Mouse (Mus musculus) Patski (cell line): Measurements from ENCODE around the gene Dnajb12. TPM values are rescaled to one million over a fixed set of nuclear protein-coding genes. Genes with fewer than 3 reads are reported as not detected.
A peak's percentile ranks its signal among the peaks of the same experiment; 100 is the strongest.

Source experiments
- ATAC-seq: fragments of 100-300 bp; one replicate; pipeline ENCODE4 v1.8.0; 2021
- CTCF ChIA-PET: fragments of 350-600 bp; sonication (Branson Sonifier 250); formaldehyde crosslinking; loops from one replicate; lab custom pipeline; 2022; ENCODE audit warnings: inconsistent platforms; lab: Charles Lee
- POLR2A ChIA-PET: fragments of 350-600 bp; sonication (Branson Sonifier 250); formaldehyde crosslinking; loops from one replicate; lab custom pipeline; 2022; ENCODE audit warnings: antibody characterized with exemption, inconsistent platforms; lab: Charles Lee
- DNase-seq: peaks from one replicate; pipeline ENCODE4 v3.0.0-alpha.2; 2011; ENCODE audit warnings: low read depth, low spot score
- H3K27me3 ChIP-seq: fragments of 371-371 bp; one replicate; pipeline ENCODE4 v1.5.1; 2021
- CTCF ChIP-seq: fragments of 100-300 bp; IDR thresholded peaks from one replicate; pipeline ENCODE4 v1.5.1; 2021
- in situ Hi-C: fragments of 300-500 bp; cut with MboI; formaldehyde crosslinking; loops from 3 replicates; pipeline ENCODE4 v1.11.1; 2018; ENCODE audit warnings: low pct_unique_long_range_greater_than_20kb, mixed read lengths
- polyA plus RNA-seq: library from polyadenylated mRNA; unstranded; gene quantifications from one replicate; pipeline ENCODE4 v1.2.3, GENCODE M21; 2021

The Dnajb12 gene
- polyA plus RNA-seq, result 54.0 TPM

DNA sequence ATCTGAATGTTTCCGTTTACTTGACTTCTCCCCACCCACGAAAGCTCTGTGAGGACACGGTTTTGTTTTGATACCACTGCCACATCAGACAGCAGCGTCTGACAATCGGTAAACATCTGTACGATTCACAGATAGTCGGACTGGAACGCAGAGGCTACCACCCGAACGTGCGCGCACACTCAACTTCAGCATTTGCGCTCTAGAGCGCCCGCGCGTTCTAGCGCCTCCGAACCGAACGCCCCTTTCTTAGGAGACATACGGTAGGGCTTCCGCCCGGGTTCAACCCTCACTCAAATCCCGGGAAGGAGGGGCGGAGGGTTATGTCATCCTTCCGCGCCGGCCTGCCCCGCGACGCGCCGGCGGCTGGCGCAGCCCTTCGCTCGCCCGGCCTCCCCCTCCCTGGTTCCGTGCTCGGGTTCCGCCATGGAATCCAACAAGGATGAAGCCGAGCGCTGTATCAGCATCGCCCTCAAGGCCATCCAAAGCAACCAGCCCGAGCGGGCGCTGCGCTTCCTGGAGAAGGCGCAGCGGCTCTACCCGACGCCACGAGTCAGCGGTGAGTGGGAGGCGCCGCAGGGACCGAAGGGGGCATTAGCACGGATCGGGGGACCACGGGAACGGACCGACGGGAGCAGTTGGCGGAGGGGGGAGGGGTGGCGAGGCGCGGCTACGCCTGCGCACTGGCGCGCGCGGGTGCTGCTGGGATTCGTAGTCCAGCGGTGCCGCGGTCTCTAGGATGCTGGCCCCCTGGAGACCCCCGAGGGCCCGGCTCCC, at the start of gene Dnajb12:
Dnajb12 (plus strand) TSS at position 302 of the 774 bp plus-strand sequence.
- peak; percentile 88 for ATAC-seq
- H3K27me3 ChIP-seq, result no peaks in the 10 kb centered on the region
- in situ Hi-C loops, result no loop called here
- CTCF ChIA-PET, result no interaction called here
- no peak for TF ChIP-seq CTCF
- DNase-seq, result peak; percentile 71
- POLR2A ChIA-PET, result no interaction called here

DNA sequence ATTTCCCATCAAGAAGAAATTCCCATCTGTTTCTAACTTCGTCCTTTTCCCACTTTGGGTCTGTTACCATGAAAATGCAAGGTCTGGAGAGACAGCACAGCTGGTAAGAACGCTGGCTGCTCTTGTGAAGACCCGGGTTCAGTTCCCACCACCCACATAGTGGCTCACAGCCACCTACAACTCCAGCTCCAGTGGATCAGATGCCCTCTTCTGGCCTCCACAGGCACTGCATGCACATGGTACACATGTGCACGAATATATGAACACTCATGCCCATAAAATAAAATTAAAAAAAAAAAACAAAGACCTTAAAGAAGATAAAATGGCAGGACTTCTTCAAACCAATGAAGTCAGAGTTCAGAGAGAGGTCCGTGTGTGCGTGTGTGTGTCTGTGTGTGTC, 49.5 kb upstream of the Dnajb12 start:
- POLR2A ChIA-PET, result interaction anchor here (0.5 kb wide), 1 partner anchor 186 kb away, joined by 4 read pairs; no protein-coding TSS in a partner anchor
- no peak for ATAC-seq
- in situ Hi-C loops, result no loop called here
- H3K27me3 ChIP-seq, result no peaks in the 10 kb centered on the region
- no peak for DNase-seq
- no peak for TF ChIP-seq CTCF
- CTCF ChIA-PET, result no interaction called here

DNA sequence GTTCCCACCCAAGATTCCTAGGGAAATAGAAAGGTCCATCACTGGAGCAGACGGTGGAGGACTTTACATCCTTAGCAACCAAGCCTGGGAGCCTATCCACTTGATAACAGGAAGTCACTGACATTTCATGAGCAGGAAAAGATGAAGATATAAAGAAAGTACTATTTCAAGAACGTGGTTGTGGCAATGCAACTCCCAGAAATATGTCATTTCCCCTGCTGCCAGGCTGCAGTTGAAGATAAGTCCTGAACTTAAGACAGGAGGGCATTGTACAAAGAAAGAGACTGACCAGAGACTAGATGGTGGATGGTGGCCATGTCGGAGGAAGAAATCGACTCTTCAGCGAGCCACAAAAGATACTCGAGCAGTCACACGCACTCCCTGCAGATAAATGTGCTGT, 47.4 kb upstream of the Dnajb12 start:
- no peak for TF ChIP-seq CTCF
- CTCF ChIA-PET, result no interaction called here
- no peak for ATAC-seq
- in situ Hi-C loops, result no loop called here
- no peaks in the 10 kb centered on the region for H3K27me3 ChIP-seq
- no peak for DNase-seq
- POLR2A ChIA-PET, result no interaction called here

DNA sequence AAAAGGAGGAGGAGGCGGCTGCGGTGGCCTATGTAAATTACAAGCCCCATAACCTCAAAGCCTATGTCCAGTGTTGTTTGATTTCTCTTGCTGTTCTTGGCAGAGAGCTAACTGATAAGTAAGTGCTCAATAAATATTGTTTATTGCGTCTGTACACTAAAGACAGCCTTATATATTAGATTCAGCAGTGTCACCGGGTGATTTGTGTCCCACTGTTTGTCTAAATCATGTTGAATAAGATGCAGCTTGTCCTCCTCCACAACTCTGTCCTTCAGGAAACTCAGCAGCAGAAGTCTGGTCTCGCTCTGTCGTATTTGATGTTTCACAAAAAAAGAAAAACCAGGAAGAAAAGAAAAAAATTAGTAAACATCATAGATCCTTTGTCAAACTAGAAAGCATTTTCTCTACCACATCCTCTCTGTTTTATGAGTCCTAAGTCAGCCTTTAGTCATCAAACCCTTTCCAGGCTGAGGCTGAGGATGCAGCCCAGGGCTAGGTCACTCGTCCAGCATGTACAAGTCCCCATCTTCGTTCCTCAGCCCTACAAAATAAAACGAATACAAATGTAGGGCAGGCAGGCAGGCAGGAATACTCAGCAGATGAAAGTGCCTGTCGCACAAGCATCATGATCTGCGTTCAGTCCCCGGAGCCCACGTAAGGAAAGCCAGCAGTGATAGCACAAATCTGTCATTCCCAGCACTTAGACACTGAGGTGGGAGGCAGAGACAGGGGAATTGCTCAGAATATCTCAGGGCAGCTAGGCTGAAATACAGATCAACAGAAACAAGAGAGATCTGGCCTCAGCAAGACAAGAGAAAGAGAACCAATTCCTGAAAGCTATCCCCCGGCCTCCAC, 43.8 kb upstream of the Dnajb12 start:
- CTCF ChIA-PET, result no interaction called here
- ATAC-seq (no peak), DNase-seq (no peak)
- no peaks in the 10 kb centered on the region for H3K27me3 ChIP-seq
- no peak for TF ChIP-seq CTCF
- in situ Hi-C loops, result no loop called here
- POLR2A ChIA-PET, result no interaction called here

DNA sequence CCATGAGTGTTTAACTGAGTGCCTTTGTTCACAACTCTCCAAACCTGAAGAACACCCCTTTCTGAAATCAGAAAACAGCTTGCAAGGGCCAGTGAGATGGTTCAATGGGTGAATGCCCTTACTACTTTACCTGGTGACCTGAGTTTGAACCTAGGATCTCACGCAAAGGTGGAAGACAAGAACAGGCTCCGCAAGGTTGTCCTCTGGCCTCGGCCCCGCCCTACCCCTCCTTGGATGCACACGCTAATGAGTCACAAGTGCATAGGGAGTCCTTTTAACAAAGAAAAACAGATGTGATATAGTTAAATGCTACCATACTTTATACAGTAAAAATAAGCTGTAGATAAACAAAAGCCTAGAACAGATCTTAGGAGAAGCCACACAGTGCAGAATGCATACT, 41.9 kb upstream of the Dnajb12 start:
- in situ Hi-C loops, result no loop called here
- no peak for ATAC-seq

DNA sequence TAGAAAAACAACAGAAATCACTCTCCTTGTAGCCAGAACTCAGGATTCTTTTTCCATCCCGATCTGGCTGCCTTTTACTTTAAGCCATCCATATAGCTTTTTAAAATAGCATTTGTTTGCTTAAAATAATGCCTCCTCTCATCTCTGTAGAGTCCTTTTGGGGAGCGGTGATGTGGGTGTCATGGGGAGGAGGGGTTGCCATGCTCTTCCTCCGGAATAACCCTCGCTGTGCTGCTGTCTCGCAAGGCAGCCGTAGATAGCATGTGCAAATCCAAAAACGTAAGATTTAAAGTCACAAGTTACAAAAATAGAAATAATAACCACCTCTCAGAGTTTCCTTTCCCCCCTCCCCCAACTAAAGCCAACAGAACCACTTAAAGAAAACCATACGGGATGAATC, 37.9 kb upstream of the Dnajb12 start:
- DNase-seq (no peak), ATAC-seq (no peak)
- no peaks in the 10 kb centered on the region for H3K27me3 ChIP-seq
- ChIA-PET CTCF (no interaction called here), POLR2A (interaction anchor here (0.6 kb wide), 1 partner anchor 747 kb away, joined by 3 read pairs; no protein-coding TSS in a partner anchor)
- in situ Hi-C loops, result no loop called here
- no peak for TF ChIP-seq CTCF

More for the DNA sequence above, 41.9 kb upstream of the Dnajb12 start:
- H3K27me3 ChIP-seq, result no peaks in the 10 kb centered on the region
- no peak for TF ChIP-seq CTCF
- no peak for DNase-seq
- ChIA-PET CTCF (interaction anchor here (1.9 kb wide), 1 partner anchor 13 kb away, joined by 4 read pairs; no protein-coding TSS in a partner anchor), POLR2A (no interaction called here)

DNA sequence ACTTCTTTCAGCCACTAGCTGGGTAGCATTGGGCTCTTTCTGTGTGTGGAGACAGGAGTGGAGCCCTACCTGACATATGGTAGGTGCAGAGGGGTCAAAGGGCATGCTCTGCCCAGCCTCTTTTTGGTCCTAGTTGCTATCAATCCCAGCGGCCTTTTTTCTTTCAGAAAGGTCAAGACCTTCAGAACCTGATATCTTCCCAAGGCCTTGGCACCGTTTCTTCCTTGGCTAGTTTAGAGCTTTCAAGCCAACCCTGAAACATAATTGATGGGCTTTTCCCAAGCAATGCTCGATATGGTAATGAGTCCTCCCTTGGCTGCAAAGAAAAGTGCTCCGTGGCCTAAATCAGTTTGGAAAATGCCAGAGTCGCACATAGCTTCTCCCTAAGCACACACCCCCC, 36.2 kb upstream of the Dnajb12 start:
- POLR2A ChIA-PET, result interaction anchor here (0.6 kb wide), 1 partner anchor 23 kb away, joined by 3 read pairs; no protein-coding TSS in a partner anchor
- TF ChIP-seq CTCF, result no peak
- no peak for ATAC-seq

DNA sequence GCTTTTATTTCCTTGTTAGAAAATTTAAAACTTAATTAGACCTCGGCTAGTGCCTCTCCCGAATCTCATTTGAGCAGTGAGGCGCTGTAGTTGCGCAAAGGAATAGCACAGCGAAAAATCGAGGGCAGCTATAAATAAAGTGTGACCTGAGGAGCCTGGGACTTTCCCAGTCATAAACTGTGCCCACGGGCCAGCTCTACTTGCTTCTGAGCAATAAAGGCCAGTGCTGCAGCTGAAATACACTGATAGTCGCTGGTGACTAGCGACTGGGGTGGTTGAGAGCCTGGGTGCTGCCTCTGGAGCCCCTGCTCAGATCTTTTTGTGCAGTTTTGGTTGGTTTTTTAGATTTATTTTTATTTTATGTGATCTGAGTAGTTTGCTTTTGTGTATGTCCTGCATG, 34.7 kb upstream of the Dnajb12 start:
- ATAC-seq (no peak), DNase-seq (no peak)
- no peaks in the 10 kb centered on the region for H3K27me3 ChIP-seq
- ChIA-PET POLR2A (no interaction called here), CTCF (no interaction called here)
- in situ Hi-C loops, result no loop called here
- TF ChIP-seq CTCF, result no peak

More for the DNA sequence above, 36.2 kb upstream of the Dnajb12 start:
- no peak for DNase-seq
- H3K27me3 ChIP-seq, result no peaks in the 10 kb centered on the region
- in situ Hi-C loops, result no loop called here
- CTCF ChIA-PET, result no interaction called here

DNA sequence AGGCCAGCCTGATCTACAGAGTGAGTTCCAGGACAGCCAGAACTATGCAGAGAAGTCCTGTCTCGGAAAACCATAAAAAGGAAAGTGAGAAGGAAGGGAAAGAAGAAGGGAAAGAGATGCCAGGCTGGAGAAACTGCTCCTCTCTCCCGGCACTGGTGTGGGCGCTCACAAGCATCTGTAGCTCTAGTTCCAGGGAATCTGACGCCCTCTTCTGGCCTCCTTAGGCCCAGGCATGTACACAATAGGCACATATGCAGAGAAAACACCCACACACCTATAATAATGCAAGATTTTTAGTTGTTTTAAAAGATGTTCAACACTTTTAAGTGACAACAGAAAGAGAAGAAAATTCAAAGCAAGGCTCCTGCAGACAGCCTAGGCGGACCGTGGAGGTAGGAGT, 32.9 kb upstream of the Dnajb12 start:
- in situ Hi-C loops, result no loop called here
- DNase-seq, result no peak
- CTCF ChIA-PET, result interaction anchor here (0.6 to 1.3 kb wide), 2 partner anchors 18 to 1570 kb away, joined by 4 to 6 read pairs; no protein-coding TSS in a partner anchor
- TF ChIP-seq CTCF, result peak; percentile 41
- POLR2A ChIA-PET, result no interaction called here
- no peaks in the 10 kb centered on the region for H3K27me3 ChIP-seq
- ATAC-seq, result no peak

DNA sequence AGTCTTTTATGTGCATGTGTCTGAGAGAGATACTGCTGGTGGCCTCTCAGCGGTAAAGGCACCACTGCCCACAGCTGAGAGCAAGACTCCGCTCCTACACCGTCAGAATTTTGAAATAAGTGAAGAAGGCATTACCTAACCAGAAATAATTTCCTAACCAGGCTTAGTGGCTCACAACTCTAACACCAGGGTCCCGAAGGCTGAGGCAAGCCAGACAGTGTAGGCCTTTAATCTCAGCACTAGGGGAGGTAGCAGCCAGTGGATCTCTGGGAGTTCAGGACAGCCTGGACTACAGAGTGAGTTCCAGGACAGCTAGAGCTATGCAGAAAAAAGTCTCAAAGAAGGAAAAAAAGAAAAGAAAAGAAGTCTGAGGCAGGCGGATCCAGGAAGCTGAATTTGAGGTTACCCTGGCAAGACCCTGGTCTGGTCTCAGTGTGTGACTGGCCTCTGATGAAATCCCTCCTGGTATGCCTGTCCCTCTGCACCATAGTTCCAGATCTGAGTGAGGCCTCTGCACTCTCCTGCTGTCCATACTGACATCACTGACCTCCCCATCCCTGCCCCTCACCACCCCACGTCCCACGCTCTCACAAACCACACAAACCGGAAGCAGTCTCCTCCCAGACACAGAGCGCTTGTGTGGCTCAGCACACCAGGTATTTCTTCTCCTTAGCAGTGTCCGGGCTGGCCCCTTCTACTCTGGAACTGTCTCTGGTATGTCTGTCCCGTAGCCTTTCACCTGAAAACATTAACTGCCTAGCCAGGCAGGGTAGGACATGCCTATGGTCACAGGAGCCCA, 31.1 kb upstream of the Dnajb12 start:
- DNase-seq (no peak), ATAC-seq (no peak)
- POLR2A ChIA-PET, result no interaction called here
- H3K27me3 ChIP-seq, result no peaks in the 10 kb centered on the region
- TF ChIP-seq CTCF, result no peak
- in situ Hi-C loops, result no loop called here
- CTCF ChIA-PET, result interaction anchor here (1.0 to 1.1 kb wide), 2 partner anchors 16 to 17 kb away, joined by 3 to 5 read pairs; no protein-coding TSS in a partner anchor
